ENCODE assay signal across 8 mouse cellular contexts in genomic region chr4:136470347-136471071, GRCm38 (mm10). TPM values are rescaled to one million over a fixed set of nuclear protein-coding genes. Genes with fewer than 3 reads are reported as not detected.
DNase-seq lines count a peak whose midpoint lies in the region; ATAC-seq and TF ChIP-seq lines count a peak whose summit lies in the region.

No protein-coding gene starts in this region.

- H3K36me3 ChIP-seq in heart, adult 2 months (ENCODE audit: control insufficient read depth, insufficient read depth, low read length): peaks cover 18% of the 10 kb centered on the region
- H3K36me3 ChIP-seq in kidney, adult 2 months (ENCODE audit: control insufficient read depth, insufficient read depth, low read length): no peaks in the 10 kb centered on the region
- no peaks in the 10 kb centered on the region for H3K36me3 ChIP-seq in liver, embryonic 14.5 days (replicated peaks; ENCODE audit: control insufficient read depth, insufficient read depth, low read depth)
- no peaks in the 10 kb centered on the region for H3K36me3 ChIP-seq in neural tube, embryonic 11.5 days (ENCODE audit: control insufficient read depth, insufficient read depth, low read length)

- intact Hi-C loops in heart, adult 2 months (cut with DNase I): no loop called here

- H3K4me2 ChIP-seq in liver, embryonic 14.5 days (ENCODE audit: low read depth): peak overlapping the region; percentile 87
- peak overlapping the region; percentile 48 for H3K4me2 ChIP-seq in neural tube, embryonic 11.5 days (ENCODE audit: low read depth)

- peaks cover 4% of the 10 kb centered on the region; the same call in 1 of the 2 replicates for H3K79me2 ChIP-seq in heart, adult 2 months (replicated peaks; ENCODE audit: control insufficient read depth, insufficient read depth, low read length)

- 0 out of 2 replicates have a peak, but pooled peaks have one; percentile 9 for TF ChIP-seq CTCF in heart, adult 2 months (IDR thresholded peaks at IDR 0.05)
- TF ChIP-seq CTCF in kidney, adult 2 months (conservative IDR thresholded peaks at IDR 0.05; ENCODE audit: insufficient read depth, insufficient read length, low read depth, low read length): no peak
- TF ChIP-seq CTCF in liver, embryonic 14.5 days (IDR thresholded peaks at IDR 0.05; ENCODE audit: low read depth): no peak

- no peak for TF ChIP-seq EP300 in heart, adult 2 months (IDR thresholded peaks at IDR 0.05; ENCODE audit: insufficient read depth, low read depth, low read length)
- no peak for TF ChIP-seq EP300 in liver, embryonic 14.5 days (IDR thresholded peaks at IDR 0.05; ENCODE audit: low read depth)

- peak overlapping the region; percentile 92 for H3K27ac ChIP-seq in heart, adult 2 months
- H3K27ac ChIP-seq in kidney, adult 2 months (ENCODE audit: insufficient read depth, low read depth, low read length): peak overlapping the region; percentile 75
- H3K27ac ChIP-seq in liver, embryonic 14.5 days: no peak overlapping the region
- H3K27ac ChIP-seq in neural tube, embryonic 11.5 days (ENCODE audit: low read depth, low read length): peak overlapping the region; percentile 97

- TF ChIP-seq POLR2A in heart, adult 2 months (IDR thresholded peaks at IDR 0.05; ENCODE audit: insufficient read depth, low read depth, low read length): no peak
- TF ChIP-seq POLR2A in kidney, adult 2 months (IDR thresholded peaks at IDR 0.05; ENCODE audit: low read depth, low read length): no peak

- H3K9ac ChIP-seq in heart, adult 2 months (ENCODE audit: low read depth, low read length): peak overlapping the region; percentile 94
- H3K9ac ChIP-seq in liver, embryonic 14.5 days (replicated peaks): peak overlapping the region; percentile 25
- H3K9ac ChIP-seq in neural tube, embryonic 11.5 days (ENCODE audit: low read length): peak overlapping the region; percentile 86

- DNase-seq in 416B (ENCODE audit: low read depth): peak; percentile 36
- DNase-seq in adipocyte (ENCODE audit: low spot score): peak; percentile 40
- peak; percentile 65 for DNase-seq in embryo, embryonic 10.5 days (ENCODE audit: low spot score)
- peak; percentile 74 to 81 for DNase-seq in heart, adult 2 months
- DNase-seq in kidney, adult 2 months: peak; percentile 64
- no peak for DNase-seq in liver, embryonic 14.5 days (ENCODE audit: low read depth in 3 of 3, low spot score in 3 of 3)
- peak; percentile 67 for DNase-seq in neural tube, embryonic 11.5 days (ENCODE audit: low spot score)
- peak; percentile 57 for DNase-seq in urinary bladder, postnatal 14 days (ENCODE audit: low spot score)

- peaks cover 14% of the 10 kb centered on the region for H3K4me1 ChIP-seq in heart, adult 2 months (ENCODE audit: control insufficient read depth, insufficient read depth, low read length)
- H3K4me1 ChIP-seq in kidney, adult 2 months (ENCODE audit: control insufficient read depth, insufficient read depth, low read length): peaks cover 10% of the 10 kb centered on the region
- H3K4me1 ChIP-seq in liver, embryonic 14.5 days (replicated peaks; ENCODE audit: control insufficient read depth in 2 of 2, insufficient read depth in 2 of 2, low read length in 1 of 2): peaks cover 2 to 14% of the 10 kb centered on the region in 2 experiments
- no peaks in the 10 kb centered on the region; the same call in 1 of the 2 replicates for H3K4me1 ChIP-seq in neural tube, embryonic 11.5 days (ENCODE audit: control insufficient read depth, insufficient read depth, low read length)

- peak overlapping the region; percentile 94 for H3K4me3 ChIP-seq in heart, adult 2 months
- H3K4me3 ChIP-seq in kidney, adult 2 months (ENCODE audit: insufficient read depth, low read depth, low read length): peak overlapping the region; percentile 94
- peak overlapping the region; percentile 51 to 63 for H3K4me3 ChIP-seq in liver, embryonic 14.5 days (ENCODE audit: insufficient read depth in 1 of 2, low read depth in 2 of 2, low read length in 2 of 2)
- peak overlapping the region; percentile 96 for H3K4me3 ChIP-seq in neural tube, embryonic 11.5 days (ENCODE audit: low read depth, low read length)

- no peaks in the 10 kb centered on the region for H3K9me3 ChIP-seq in liver, embryonic 14.5 days (ENCODE audit: control insufficient read depth, low read length)
- no peaks in the 10 kb centered on the region for H3K9me3 ChIP-seq in neural tube, embryonic 11.5 days (ENCODE audit: control insufficient read depth, low read length)

- WGBS in heart, adult 2 months: under 1% methylated on average over 49 of the region's 58 CpGs
- under 1% methylated on average over 58 of the region's 58 CpGs for WGBS in kidney, adult 2 months
- WGBS in liver, embryonic 14.5 days (ENCODE audit: insufficient replicate concordance): 0% methylated on average over 55 of the region's 58 CpGs
- WGBS in neural tube, embryonic 11.5 days: under 1% methylated on average over 43 of the region's 58 CpGs

- ATAC-seq in liver, embryonic 14.5 days (ENCODE audit: insufficient read depth): no peak
- ATAC-seq in neural tube, embryonic 11.5 days (ENCODE audit: insufficient read depth, low FRiP score, low TSS enrichment): peak; percentile 62

- H3K27me3 ChIP-seq in heart, adult 2 months (ENCODE audit: control insufficient read depth, insufficient read depth, low read length): no peaks in the 10 kb centered on the region
- H3K27me3 ChIP-seq in kidney, adult 2 months (replicated peaks; ENCODE audit: control insufficient read depth, insufficient read depth, low read length): no peaks in the 10 kb centered on the region
- peaks cover 29% of the 10 kb centered on the region for H3K27me3 ChIP-seq in liver, embryonic 14.5 days (ENCODE audit: control insufficient read depth, insufficient read depth, low read length)
- no peaks in the 10 kb centered on the region for H3K27me3 ChIP-seq in neural tube, embryonic 11.5 days (ENCODE audit: control insufficient read depth, insufficient read depth, low read length)

RNA-seq across cellular contexts. Expression of gene Luzp1, which starts 0.9 kb away (rescaled TPM):
- total RNA-seq in heart, adult 2 months (2021): 10 to 100 TPM; 36.5 to 37.8 TPM
- 11.0 and 21.4 TPM in 2 replicates for polyA plus RNA-seq in heart, adult 2 months (2012; rRNA removed)
- 12.5 and 13.2 TPM in 2 replicates for polyA plus RNA-seq in kidney, adult 2 months (2012; rRNA removed)
- polyA plus RNA-seq in liver, embryonic 14.5 days (2012; rRNA removed): 1.6 and 1.8 TPM in 2 replicates
- polyA plus RNA-seq in liver, embryonic 14.5 days (2014; fragmentation: Nextera tagmentation; extraction: Ambion mirVana): 6.8 and 8.2 TPM in 2 replicates
- 79.9 and 95.7 TPM in 2 replicates for polyA plus RNA-seq in neural tube, embryonic 11.5 days (2014; fragmentation: Nextera tagmentation; extraction: Ambion mirVana)

RNA-seq across cellular contexts. Expression of gene 6030445D17Rik, which starts 8.5 kb away (rescaled TPM):
- total RNA-seq in heart, adult 2 months (2021): under 1 TPM; 0.31 to 0.45 TPM
- polyA plus RNA-seq in heart, adult 2 months (2012; rRNA removed): 0.27 and 0.56 TPM in 2 replicates
- polyA plus RNA-seq in kidney, adult 2 months (2012; rRNA removed): 0.30 and 0.31 TPM in 2 replicates
- polyA plus RNA-seq in liver, embryonic 14.5 days (2012; rRNA removed): 0.03 and 0.08 TPM in 2 replicates
- polyA plus RNA-seq in liver, embryonic 14.5 days (2014; fragmentation: Nextera tagmentation; extraction: Ambion mirVana): 0.08 and 0.23 TPM in 2 replicates
- polyA plus RNA-seq in neural tube, embryonic 11.5 days (2014; fragmentation: Nextera tagmentation; extraction: Ambion mirVana): 0.13 TPM in 1 of 2 replicates, not detected in the other

RNA-seq across cellular contexts. Expression of gene Htr1d, which starts 47.2 kb away (rescaled TPM):
- total RNA-seq in heart, adult 2 months (2021): not detected
- polyA plus RNA-seq in heart, adult 2 months (2012; rRNA removed): 0.04 and 0.09 TPM in 2 replicates
- polyA plus RNA-seq in kidney, adult 2 months (2012; rRNA removed): not detected in 2 replicates
- polyA plus RNA-seq in liver, embryonic 14.5 days (2012; rRNA removed): not detected in 2 replicates
- polyA plus RNA-seq in liver, embryonic 14.5 days (2014; fragmentation: Nextera tagmentation; extraction: Ambion mirVana): not detected in 2 replicates
- polyA plus RNA-seq in neural tube, embryonic 11.5 days (2014; fragmentation: Nextera tagmentation; extraction: Ambion mirVana): 0.17 and 0.24 TPM in 2 replicates

Comparison
In these comparisons a context has a peak if more than half of its experiments do, and no peak if none do; other contexts are left out.
1. DNase-seq: peak in 416B (single experiment), adipocyte (single experiment), embryo, embryonic 10.5 days (single experiment), heart, adult 2 months (2 of 2), kidney, adult 2 months (single experiment), neural tube, embryonic 11.5 days (single experiment) and urinary bladder, postnatal 14 days (single experiment); none in liver, embryonic 14.5 days (0 of 3).
2. H3K9ac ChIP-seq: peak in every context shown above with its lines; median percentile 94 in heart, adult 2 months; 86 in neural tube, embryonic 11.5 days; 25 in liver, embryonic 14.5 days.
3. Peak in every context shown above with its lines, with median percentiles within 50 percentile points of each other: H3K4me3 ChIP-seq.